In the genomic region with DNA sequence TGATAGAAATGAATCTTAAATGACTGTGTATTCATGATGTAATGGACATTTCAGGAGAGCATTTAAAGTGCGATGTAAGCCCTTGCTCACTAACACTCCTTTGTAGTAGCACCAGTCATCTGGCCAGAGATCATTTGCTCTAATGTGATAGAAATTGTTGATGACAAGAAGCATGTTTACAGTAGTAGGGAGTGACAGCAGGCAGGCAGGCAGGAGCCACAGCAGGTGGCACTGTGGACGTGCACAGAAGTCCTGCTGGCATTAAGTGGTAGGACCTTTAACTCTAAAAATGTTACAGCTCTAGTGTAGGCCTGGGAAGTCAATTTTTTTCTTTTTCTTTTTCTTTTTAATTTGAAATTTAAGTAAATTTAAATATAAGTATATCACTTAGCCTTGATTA, we compare ENCODE assay signal across 26 mouse cellular contexts. TPM values are rescaled to one million over a fixed set of nuclear protein-coding genes. Genes with fewer than 3 reads are reported as not detected.
DNase-seq lines count a peak whose midpoint lies in the region; ATAC-seq and TF ChIP-seq lines count a peak whose summit lies in the region.
"Had no signal": no experiment of that assay in that cellular context is flagged by ENCODE, and none has a peak within 500 bp of the region (broad histone marks: within the 10 kb centered on the region; RNA-seq: fewer than 3 reads in every experiment).

No protein-coding gene starts in this region.

- in situ Hi-C loops in CH12.LX (cut with MboI; ENCODE audit: low pct_ligation_motif_present, low pct_unique_long_range_greater_than_20kb, low sequenced_read_pairs), result loop anchor here (5.0 kb wide), 1 partner anchor 110 kb away; no protein-coding TSS in a partner anchor

- H3K4me3 ChIP-seq in forebrain, postnatal 0 days (ENCODE audit: low read depth, low read length), result no peak overlapping the region
- no peak overlapping the region for H3K4me3 ChIP-seq in forebrain, embryonic 11.5 days (ENCODE audit: low read depth, low read length)
- no peak overlapping the region for H3K4me3 ChIP-seq in layer of hippocampus, adult 2 months
- no peak overlapping the region for H3K4me3 ChIP-seq in CH12.LX (replicated peaks in 1 of 3; ENCODE audit: low read depth in 2 of 3, low read length in 2 of 3, poor library complexity in 1 of 3)
- no peak overlapping the region for H3K4me3 ChIP-seq in intestine, postnatal 0 days (ENCODE audit: low read depth, low read length)
- H3K4me3 ChIP-seq: forebrain, embryonic 12.5 days; gastrocnemius, adult 2 months; limb, embryonic 12.5 days; liver, embryonic 13.5 days; megakaryocyte, embryonic 14.5 days; neural tube, embryonic 12.5 days; stomach, embryonic 15.5 days had no signal

- peak; percentile 32 for TF ChIP-seq CTCF in forebrain, postnatal 0 days (IDR thresholded peaks at IDR 0.05; ENCODE audit: low read depth)
- peak; percentile 54 for TF ChIP-seq CTCF in layer of hippocampus, adult 2 months (conservative IDR thresholded peaks at IDR 0.05)
- TF ChIP-seq CTCF in CH12.LX (conservative IDR thresholded peaks at IDR 0.05 in 1 of 2, IDR thresholded peaks at IDR 0.05 in 1 of 2; ENCODE audit: low read depth in 2 of 2, low read length in 2 of 2), result peak in 1 of 2 experiments; percentile 48; a peak in 2 of 4 replicates
- peak; percentile 65 for TF ChIP-seq CTCF in intestine, postnatal 0 days (IDR thresholded peaks at IDR 0.05; ENCODE audit: low read depth)

- no peak for DNase-seq in forebrain, postnatal 0 days
- no peak for DNase-seq in forebrain, embryonic 11.5 days (ENCODE audit: low spot score)
- no peak for DNase-seq in layer of hippocampus, adult 2 months (ENCODE audit: low spot score in 2 of 2)
- DNase-seq in layer of hippocampus, adult 11-12 months (ENCODE audit: low spot score), result no peak
- DNase-seq in CH12.LX (ENCODE audit: extremely low read depth), result no peak
- no peak for DNase-seq in urinary bladder, postnatal 36 days (ENCODE audit: low spot score in 2 of 2)
- no peak for DNase-seq in thymus, postnatal 36 days
- DNase-seq: adrenal gland, adult 2 months; cerebellum, adult 11-12 months; gastrocnemius, adult 2 months; kidney, adult 9 months; kidney, postnatal 36 days; layer of hippocampus, adult 9-11 months; liver, embryonic 13.5 days; lung, adult 2 months; midbrain, embryonic 14.5 days; thymus, adult 2 months had no signal

- peak; percentile 20; the same call in 1 of the 2 replicates for ATAC-seq in forebrain, postnatal 0 days
- no peak for ATAC-seq in forebrain, embryonic 11.5 days (replicated peaks; ENCODE audit: low FRiP score)
- ATAC-seq in intestine, postnatal 0 days, result no peak
- ATAC-seq: CD4-positive, CD25-positive, alpha-beta regulatory T cell, adult 4 months; inflammation-experienced regulatory T-cells, adult 6 months had no signal

- no peak for TF ChIP-seq EP300 in CH12.LX (IDR thresholded peaks at IDR 0.05; ENCODE audit: low read length)

- H3K9ac ChIP-seq in forebrain, postnatal 0 days, result no peak overlapping the region
- H3K9ac ChIP-seq in forebrain, embryonic 11.5 days (ENCODE audit: low read length), result no peak overlapping the region
- H3K9ac ChIP-seq in CH12.LX (ENCODE audit: insufficient read depth, low read depth), result no peak overlapping the region
- no peak overlapping the region for H3K9ac ChIP-seq in intestine, postnatal 0 days (ENCODE audit: low read depth, low read length)
- H3K9ac ChIP-seq: forebrain, embryonic 12.5 days; limb, embryonic 12.5 days; liver, embryonic 13.5 days; neural tube, embryonic 12.5 days; stomach, embryonic 15.5 days had no signal

- H3K4me1 ChIP-seq in forebrain, postnatal 0 days (ENCODE audit: insufficient read depth), result no peaks in the 10 kb centered on the region
- H3K4me1 ChIP-seq in forebrain, embryonic 11.5 days (replicated peaks; ENCODE audit: control insufficient read depth, insufficient read depth, low read length), result no peaks in the 10 kb centered on the region
- peaks cover 0 to 8% of the 10 kb centered on the region in 2 experiments; a peak in 2 of 4 replicates for H3K4me1 ChIP-seq in CH12.LX (ENCODE audit: control insufficient read depth in 1 of 2, insufficient read depth in 2 of 2)
- no peaks in the 10 kb centered on the region for H3K4me1 ChIP-seq in intestine, postnatal 0 days (replicated peaks; ENCODE audit: control insufficient read depth, insufficient read depth, low read length)
- H3K4me1 ChIP-seq: forebrain, embryonic 12.5 days; limb, embryonic 12.5 days; liver, embryonic 13.5 days; megakaryocyte, embryonic 14.5 days; neural tube, embryonic 12.5 days; stomach, embryonic 15.5 days had no signal

- H3K27ac ChIP-seq in forebrain, postnatal 0 days (ENCODE audit: low read depth, low read length), result no peak overlapping the region
- H3K27ac ChIP-seq in forebrain, embryonic 11.5 days (ENCODE audit: low read depth, low read length), result no peak overlapping the region
- no peak overlapping the region for H3K27ac ChIP-seq in layer of hippocampus, adult 2 months
- H3K27ac ChIP-seq in CH12.LX (ENCODE audit: insufficient read depth, low read depth), result no peak overlapping the region
- H3K27ac ChIP-seq in intestine, postnatal 0 days (ENCODE audit: low read depth, low read length), result no peak overlapping the region
- H3K27ac ChIP-seq: forebrain, embryonic 12.5 days; gastrocnemius, adult 2 months; limb, embryonic 12.5 days; liver, embryonic 13.5 days; neural tube, embryonic 12.5 days; stomach, embryonic 15.5 days had no signal

- dilution Hi-C loops in CH12.LX (cut with MboI; ENCODE audit: extremely low pct_ligation_motif_present, extremely low pct_unique_long_range_greater_than_20kb, low sequenced_read_pairs), result no loop called here

- H3K9me3 ChIP-seq in forebrain, postnatal 0 days (ENCODE audit: low read length), result no peaks in the 10 kb centered on the region
- no peaks in the 10 kb centered on the region for H3K9me3 ChIP-seq in forebrain, embryonic 11.5 days (ENCODE audit: control insufficient read depth, low read length)
- peaks cover 3% of the 10 kb centered on the region for H3K9me3 ChIP-seq in CH12.LX (replicated peaks; ENCODE audit: low read length)
- no peaks in the 10 kb centered on the region for H3K9me3 ChIP-seq in intestine, postnatal 0 days (ENCODE audit: control insufficient read depth)
- H3K9me3 ChIP-seq: forebrain, embryonic 12.5 days; limb, embryonic 12.5 days; liver, embryonic 13.5 days; megakaryocyte, embryonic 14.5 days; neural tube, embryonic 12.5 days; stomach, embryonic 15.5 days had no signal

- no peak for TF ChIP-seq POLR2A in CH12.LX (IDR thresholded peaks at IDR 0.05; ENCODE audit: low read depth, low read length)

- H3K4me2 ChIP-seq in forebrain, postnatal 0 days (ENCODE audit: low read depth), result no peak overlapping the region
- no peak overlapping the region for H3K4me2 ChIP-seq in forebrain, embryonic 11.5 days (ENCODE audit: low read depth, low read length, severe bottlenecking)
- no peak overlapping the region for H3K4me2 ChIP-seq in CH12.LX (ENCODE audit: insufficient read depth, low read depth, poor library complexity, severe bottlenecking)
- no peak overlapping the region for H3K4me2 ChIP-seq in intestine, postnatal 0 days (replicated peaks; ENCODE audit: low read depth)
- H3K4me2 ChIP-seq: forebrain, embryonic 12.5 days; limb, embryonic 12.5 days; liver, embryonic 13.5 days; neural tube, embryonic 12.5 days; stomach, embryonic 15.5 days had no signal

- H3K36me3 ChIP-seq in forebrain, postnatal 0 days (ENCODE audit: insufficient read depth), result peaks cover 6% of the 10 kb centered on the region
- H3K36me3 ChIP-seq in forebrain, embryonic 11.5 days (ENCODE audit: control insufficient read depth, insufficient read depth, low read length), result no peaks in the 10 kb centered on the region
- H3K36me3 ChIP-seq in CH12.LX (replicated peaks in 1 of 2; ENCODE audit: control insufficient read depth in 1 of 2, insufficient read depth in 1 of 2, low read length in 1 of 2), result no peaks in the 10 kb centered on the region
- H3K36me3 ChIP-seq in intestine, postnatal 0 days (ENCODE audit: control insufficient read depth, insufficient read depth), result no peaks in the 10 kb centered on the region
- H3K36me3 ChIP-seq: forebrain, embryonic 12.5 days; limb, embryonic 12.5 days; liver, embryonic 13.5 days; neural tube, embryonic 12.5 days; stomach, embryonic 15.5 days had no signal

- H3K79me2 ChIP-seq in CH12.LX (replicated peaks; ENCODE audit: control insufficient read depth, extremely low read depth, insufficient read depth, poor library complexity, severe bottlenecking), result no peaks in the 10 kb centered on the region

- no peaks in the 10 kb centered on the region for H3K27me3 ChIP-seq in forebrain, postnatal 0 days (ENCODE audit: insufficient read depth, low read length)
- no peaks in the 10 kb centered on the region for H3K27me3 ChIP-seq in forebrain, embryonic 11.5 days (ENCODE audit: control insufficient read depth, insufficient read depth, low read length)
- H3K27me3 ChIP-seq in CH12.LX (replicated peaks), result peaks cover 2% of the 10 kb centered on the region
- H3K27me3 ChIP-seq in intestine, postnatal 0 days (replicated peaks; ENCODE audit: control insufficient read depth, insufficient read depth, low read length), result 0 out of 2 replicates have a peak, but pooled peaks cover 5% of the 10 kb centered on the region
- H3K27me3 ChIP-seq: forebrain, embryonic 12.5 days; limb, embryonic 12.5 days; liver, embryonic 13.5 days; neural tube, embryonic 12.5 days; stomach, embryonic 15.5 days had no signal

- TF ChIP-seq RAD21 in CH12.LX (IDR thresholded peaks at IDR 0.05; ENCODE audit: low read depth, low read length), result peak; percentile 43

- 44% methylated on average over 2 of the region's 2 CpGs for WGBS in forebrain, postnatal 0 days
- 75% methylated on average over 2 of the region's 2 CpGs for WGBS in forebrain, embryonic 11.5 days
- 67% methylated on average over 2 of the region's 2 CpGs for WGBS in intestine, postnatal 0 days

TF ChIP-seq in CH12.LX, 34 proteins besides CTCF, POLR2A, EP300 and RAD21:
- TF ChIP-seq SMC3 (IDR thresholded peaks at IDR 0.05; ENCODE audit: low read depth, low read length) (peak; percentile 52), POLR2AphosphoS2 (IDR thresholded peaks at IDR 0.05; ENCODE audit: low read depth, low read length) (no peak)

RNA-seq across cellular contexts. Expression of a gene that starts 56.2 kb away (rescaled TPM):
- total RNA-seq in forebrain, postnatal 0 days (2014; rRNA removed), result 61.7 and 92.5 TPM in 2 replicates
- polyA plus RNA-seq in forebrain, postnatal 0 days (2015; fragmentation: Nextera tagmentation; extraction: Ambion mirVana), result 7.5 and 10.9 TPM in 2 replicates
- polyA plus RNA-seq in forebrain, embryonic 11.5 days (2014; fragmentation: Nextera tagmentation; extraction: Ambion mirVana), result 0.92 and 1.0 TPM in 2 replicates
- 100 to 1,000 TPM; 221 to 228 TPM for total RNA-seq in layer of hippocampus, adult 2 months (2021)
- total RNA-seq in CH12.LX (2012; rRNA removed) (0.34 and 0.38 TPM in 2 replicates), CH12.LX (2014; rRNA removed) (0.13 and 0.27 TPM in 2 replicates)
- polyA plus RNA-seq in CH12.LX (2012; ENCODE audit: insufficient read length, low read depth), result 0.66 and 0.71 TPM in 2 replicates
- polyA plus RNA-seq in intestine, postnatal 0 days (2015; fragmentation: Nextera tagmentation; extraction: Ambion mirVana), result 0.39 and 0.46 TPM in 2 replicates
- total RNA-seq: gastrocnemius, adult 2 months had no signal
- polyA plus RNA-seq: CD4-positive, CD25-positive, alpha-beta regulatory T cell, adult 4 months; heart, embryonic 16.5 days; inflammation-experienced regulatory T-cells, adult 6 months; liver, embryonic 13.5 days had no signal
